Mouse (Mus musculus) myocyte (in vitro differentiated cells): Measurements from ENCODE around the gene Msh2. TPM values are rescaled to one million over a fixed set of nuclear protein-coding genes. Genes with fewer than 3 reads are reported as not detected.

Source experiments
- H3K27me3 ChIP-seq: one replicate; pipeline ENCODE4 v1.6.1; 2011; ENCODE audit not compliant: control insufficient read depth, insufficient read depth, insufficient read length
- H3K36me3 ChIP-seq: one replicate; pipeline ENCODE4 v1.6.1; 2011; ENCODE audit not compliant: control insufficient read depth, insufficient read depth
- H3K4me2 ChIP-seq: one replicate; pipeline ENCODE4 v1.6.1; 2011; ENCODE audit warnings: low read depth, control low read depth
- H3K4me3 ChIP-seq: one replicate; pipeline ENCODE4 v1.5.1; 2011; ENCODE audit warnings: mild to moderate bottlenecking, control low read depth, moderate library complexity
- H3K79me2 ChIP-seq: one replicate; pipeline ENCODE4 v1.6.1; 2011; ENCODE audit not compliant: control insufficient read depth, insufficient read depth
- H3ac ChIP-seq: one replicate; pipeline ENCODE4 v1.6.1; 2011; ENCODE audit not compliant: control insufficient read depth, insufficient read length
- CEBPB ChIP-seq: IDR thresholded peaks from 2 replicates; pipeline ENCODE4 v1.6.1; 2011; ENCODE audit warnings: mild to moderate bottlenecking, moderate library complexity; ENCODE audit not compliant: poor library complexity, insufficient read depth, severe bottlenecking
- E2F4 ChIP-seq: IDR thresholded peaks from one replicate; pipeline ENCODE4 v1.6.1; 2011; ENCODE audit warnings: mild to moderate bottlenecking, control low read depth, moderate library complexity; ENCODE audit not compliant: insufficient read depth
- MAX ChIP-seq: IDR thresholded peaks from one replicate; pipeline ENCODE4 v1.6.1; 2011; ENCODE audit warnings: low read depth, mild to moderate bottlenecking, control low read depth
- MYOD1 ChIP-seq, 3 experiments: IDR thresholded peaks; one replicate each; pipeline ENCODE4 v1.6.1; 2011; ENCODE audit warnings: control low read depth in 2 of 3, low read depth in 2 of 3, mild to moderate bottlenecking in 2 of 3, moderate library complexity in 1 of 3; ENCODE audit not compliant: insufficient read length in 2 of 3, control insufficient read depth in 1 of 3
- MYOG ChIP-seq, 3 experiments: IDR thresholded peaks; one replicate each; pipeline ENCODE4 v1.6.1; 2011; ENCODE audit warnings: control low read depth in 2 of 3, low read depth in 2 of 3, mild to moderate bottlenecking in 2 of 3; ENCODE audit not compliant: insufficient read length in 2 of 3, control insufficient read depth in 1 of 3, insufficient read depth in 1 of 3
- POLR2A ChIP-seq: IDR thresholded peaks from one replicate; pipeline ENCODE4 v1.6.1; 2011; ENCODE audit warnings: low read depth, mild to moderate bottlenecking, control low read depth, moderate library complexity; ENCODE audit not compliant: insufficient read length
- POLR2AphosphoS2 ChIP-seq: IDR thresholded peaks from one replicate; pipeline ENCODE4 v1.6.1; 2011; ENCODE audit warnings: low read depth, control low read depth; ENCODE audit not compliant: insufficient read length
- REST ChIP-seq: IDR thresholded peaks from one replicate; pipeline ENCODE4 v1.6.1; 2011; ENCODE audit warnings: mild to moderate bottlenecking, control low read depth, moderate library complexity; ENCODE audit not compliant: insufficient read depth, insufficient read length
- SRF ChIP-seq: IDR thresholded peaks from one replicate; pipeline ENCODE4 v1.6.1; 2011; ENCODE audit warnings: low read depth; ENCODE audit not compliant: control insufficient read depth, insufficient read length
- TCF12 ChIP-seq: IDR thresholded peaks from one replicate; pipeline ENCODE4 v1.6.1; 2011; ENCODE audit warnings: mild to moderate bottlenecking, control low read depth; ENCODE audit not compliant: poor library complexity, insufficient read depth, severe bottlenecking
- TCF3 ChIP-seq: IDR thresholded peaks from one replicate; pipeline ENCODE4 v1.6.1; 2011; ENCODE audit warnings: low read depth, control low read depth; ENCODE audit not compliant: insufficient read length
- USF1 ChIP-seq: IDR thresholded peaks from one replicate; pipeline ENCODE4 v1.6.1; 2011; ENCODE audit warnings: low read depth, mild to moderate bottlenecking, control low read depth, moderate library complexity
- polyA plus RNA-seq: library from polyadenylated mRNA; unstranded; fragments of >200 nt; fragmentation: generic; extraction: Trizol; gene quantifications from one replicate; pipeline ENCODE4 v1.2.1, GENCODE M21; 2012; ENCODE audit warnings: missing spikeins

Gene Msh2
- polyA plus RNA-seq, 1 experiment = 4.6 TPM

DNA sequence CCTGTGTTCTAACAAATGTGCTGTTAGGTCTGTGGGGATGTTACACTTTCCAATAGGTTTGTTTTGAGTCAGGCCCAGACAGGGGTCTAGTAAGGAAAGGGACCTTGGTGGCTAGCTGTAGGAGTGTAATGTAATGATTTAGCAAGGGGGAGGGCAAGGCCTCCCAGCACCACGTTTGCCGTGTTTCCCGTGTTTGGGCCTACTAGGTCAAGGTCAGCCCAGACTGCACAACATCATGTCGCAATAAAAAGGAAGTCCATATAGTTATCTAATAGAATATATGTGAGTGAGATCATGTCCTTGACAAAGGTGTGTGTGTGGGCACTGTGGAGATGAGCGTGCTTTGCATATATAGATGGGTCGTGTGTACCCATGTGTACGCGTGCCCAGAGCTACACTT, 17.1 kb downstream of the Msh2 start:
- peaks cover 3% of the 10 kb centered on the region for H3K36me3 ChIP-seq
- H3ac ChIP-seq = no peak overlapping the region
- H3K79me2 ChIP-seq = no peaks in the 10 kb centered on the region
- no peak for TF ChIP-seq TCF3
- TF ChIP-seq MYOD1 (IDR thresholded peaks at IDR 0.05; ENCODE audit: control insufficient read depth in 1 of 3, insufficient read length in 2 of 3, low read depth in 2 of 3) = no peak
- no peak for TF ChIP-seq MAX
- TF ChIP-seq CEBPB = no peak
- no peak for TF ChIP-seq POLR2AphosphoS2
- TF ChIP-seq USF1 = no peak
- TF ChIP-seq E2F4 = no peak
- no peak for TF ChIP-seq POLR2A
- TF ChIP-seq MYOG (IDR thresholded peaks at IDR 0.05; ENCODE audit: control insufficient read depth in 1 of 3, insufficient read depth in 1 of 3, insufficient read length in 2 of 3, low read depth in 2 of 3) = no peak
- TF ChIP-seq TCF12 = no peak
- TF ChIP-seq SRF = no peak
- no peak for TF ChIP-seq REST
- no peak overlapping the region for H3K4me3 ChIP-seq
- no peaks in the 10 kb centered on the region for H3K27me3 ChIP-seq
- no peak overlapping the region for H3K4me2 ChIP-seq

DNA sequence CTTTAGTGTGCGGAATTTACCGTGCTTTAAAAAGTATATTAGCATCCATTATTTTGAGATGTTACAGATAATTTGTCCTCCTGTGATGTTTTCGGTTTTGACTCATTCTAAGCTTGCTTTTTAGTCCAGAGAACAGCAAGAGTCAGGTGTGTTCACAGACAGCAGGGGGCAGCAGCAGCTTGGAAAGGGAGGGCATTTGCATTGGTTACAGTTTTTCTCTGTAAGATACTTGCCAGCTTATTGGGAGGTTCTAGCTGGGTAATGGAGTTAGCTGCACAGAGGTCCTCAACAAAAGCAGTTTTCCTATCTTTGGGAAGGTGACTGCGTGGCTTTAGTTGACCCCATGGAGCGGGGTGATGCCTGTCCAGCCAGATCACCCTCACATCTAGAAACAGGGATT, 19.8 kb downstream of the Msh2 start:
- Histone ChIP-seq H3K4me2 (no peak overlapping the region), H3K4me3 (no peak overlapping the region), H3K27me3 (no peaks in the 10 kb centered on the region), H3K79me2 (no peaks in the 10 kb centered on the region), H3K36me3 (peaks cover 3% of the 10 kb centered on the region), H3ac (no peak overlapping the region)
- TF ChIP-seq POLR2AphosphoS2 (no peak), MYOD1 (IDR thresholded peaks at IDR 0.05; ENCODE audit: control insufficient read depth in 1 of 3, insufficient read length in 2 of 3, low read depth in 2 of 3) (no peak), POLR2A (no peak), CEBPB (no peak), REST (no peak), USF1 (no peak), TCF3 (no peak), MYOG (IDR thresholded peaks at IDR 0.05; ENCODE audit: control insufficient read depth in 1 of 3, insufficient read depth in 1 of 3, insufficient read length in 2 of 3, low read depth in 2 of 3) (no peak), E2F4 (no peak), MAX (no peak), SRF (no peak), TCF12 (no peak)

DNA sequence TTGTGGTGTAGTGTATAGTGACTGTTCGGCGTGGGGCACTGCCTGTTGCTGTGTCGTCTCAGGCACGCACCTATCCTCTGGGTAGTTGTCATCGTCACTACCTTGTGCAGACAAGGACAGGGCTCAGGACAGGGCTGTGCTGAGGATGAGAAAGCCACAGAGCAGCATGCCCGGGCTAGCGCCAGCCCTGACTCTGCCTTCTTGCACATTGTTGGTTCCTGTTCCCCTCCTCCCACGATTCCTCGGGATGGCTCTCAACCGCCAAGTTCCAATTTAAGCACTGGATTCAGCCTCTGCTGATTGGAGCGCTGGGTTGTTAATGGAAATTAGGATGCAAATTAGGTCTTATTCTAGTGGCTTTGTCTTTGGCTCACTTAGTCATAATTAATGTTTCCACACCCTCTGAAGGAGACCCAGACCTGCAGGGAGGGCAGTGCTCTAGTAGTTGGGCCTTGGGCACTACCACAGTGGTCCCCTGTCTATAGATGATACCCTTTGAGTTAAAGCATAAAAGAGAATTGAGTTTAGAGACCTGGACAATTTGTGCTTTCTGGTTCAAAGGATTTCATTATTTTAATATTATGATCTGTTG, 23.8 kb downstream of the Msh2 start:
- no peak for TF ChIP-seq SRF
- TF ChIP-seq POLR2AphosphoS2 = no peak
- TF ChIP-seq TCF3 = no peak
- TF ChIP-seq MYOD1 (IDR thresholded peaks at IDR 0.05; ENCODE audit: control insufficient read depth in 1 of 3, insufficient read length in 2 of 3, low read depth in 2 of 3) = no peak
- no peak for TF ChIP-seq POLR2A
- H3K27me3 ChIP-seq = no peaks in the 10 kb centered on the region
- H3K4me3 ChIP-seq = no peak overlapping the region
- no peaks in the 10 kb centered on the region for H3K79me2 ChIP-seq
- H3K4me2 ChIP-seq = no peak overlapping the region
- H3ac ChIP-seq = no peak overlapping the region
- no peaks in the 10 kb centered on the region for H3K36me3 ChIP-seq

DNA sequence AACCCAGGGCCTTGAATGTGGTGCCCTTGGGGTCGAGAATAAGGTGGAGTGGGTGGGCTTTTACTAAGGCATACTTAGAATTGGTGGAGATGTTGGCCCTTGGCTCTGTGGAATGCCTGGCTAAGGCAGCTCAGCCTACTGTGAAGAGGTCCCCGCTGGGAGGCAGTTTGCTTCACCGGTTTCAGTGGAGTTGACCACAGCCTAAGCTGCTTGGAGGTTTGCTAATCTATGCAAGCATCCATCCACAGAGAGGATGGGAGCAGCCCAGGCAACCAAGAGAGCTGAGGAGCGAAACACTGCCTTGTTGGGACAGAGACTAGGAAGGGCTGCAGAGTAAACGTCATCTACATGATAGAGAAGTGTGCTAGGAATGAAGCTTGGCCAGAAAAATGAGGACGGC, 24.7 kb downstream of the Msh2 start:
- no peaks in the 10 kb centered on the region for H3K36me3 ChIP-seq
- H3ac ChIP-seq = no peak overlapping the region
- no peaks in the 10 kb centered on the region for H3K79me2 ChIP-seq
- no peak overlapping the region for H3K4me2 ChIP-seq
- no peak for TF ChIP-seq MYOG (IDR thresholded peaks at IDR 0.05; ENCODE audit: control insufficient read depth in 1 of 3, insufficient read depth in 1 of 3, insufficient read length in 2 of 3, low read depth in 2 of 3)
- TF ChIP-seq MYOD1 (IDR thresholded peaks at IDR 0.05; ENCODE audit: control insufficient read depth in 1 of 3, insufficient read length in 2 of 3, low read depth in 2 of 3) = no peak
- no peak for TF ChIP-seq SRF
- no peak for TF ChIP-seq TCF3
- no peak overlapping the region for H3K4me3 ChIP-seq
- no peaks in the 10 kb centered on the region for H3K27me3 ChIP-seq

DNA sequence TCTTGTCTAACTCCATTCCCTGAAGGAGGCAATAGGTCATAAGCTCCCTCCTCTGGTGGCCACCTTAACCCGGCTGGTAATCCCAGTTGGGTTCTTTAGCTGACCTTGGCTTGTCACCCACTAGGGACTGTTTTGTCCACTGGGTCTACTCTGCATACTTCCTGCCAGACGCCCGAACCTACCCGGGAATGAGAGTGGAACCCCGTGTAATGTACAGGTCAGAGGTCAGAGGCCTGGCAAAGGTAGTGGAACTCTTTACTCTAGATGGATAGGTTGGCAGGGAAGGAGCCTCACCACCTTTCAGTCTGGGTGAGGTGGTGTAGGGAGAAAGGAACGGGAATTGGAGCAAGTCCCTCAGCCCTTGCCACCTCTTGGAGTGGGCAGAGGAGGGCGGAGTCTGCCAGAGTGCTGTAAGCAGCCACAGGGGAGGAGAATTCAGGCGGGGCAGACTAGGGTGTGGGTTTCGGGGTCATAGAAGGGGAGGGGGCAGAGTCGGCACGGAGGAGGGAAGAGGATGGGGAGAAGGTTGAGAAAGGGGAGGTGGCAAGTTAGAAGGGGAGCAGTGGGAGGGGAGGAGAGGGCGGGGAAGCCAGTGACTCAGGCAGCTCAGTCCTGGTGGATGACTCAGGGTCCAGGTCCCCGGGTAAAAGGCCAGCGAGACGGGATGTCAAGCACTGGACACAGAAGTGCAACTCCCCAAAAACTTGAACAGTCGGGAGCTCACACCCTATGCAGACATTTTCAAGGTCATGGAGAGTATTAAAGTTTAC, 27.1 kb downstream of the Msh2 start:
- Histone ChIP-seq H3K36me3 (no peaks in the 10 kb centered on the region), H3K27me3 (no peaks in the 10 kb centered on the region), H3K79me2 (no peaks in the 10 kb centered on the region), H3K4me2 (peak overlapping the region; percentile 59), H3K4me3 (no peak overlapping the region), H3ac (no peak overlapping the region)
- no peak for TF ChIP-seq POLR2A
- no peak for TF ChIP-seq TCF12
- no peak for TF ChIP-seq E2F4
- TF ChIP-seq POLR2AphosphoS2 = no peak
- no peak for TF ChIP-seq USF1
- TF ChIP-seq MYOD1 (IDR thresholded peaks at IDR 0.05; ENCODE audit: control insufficient read depth in 1 of 3, insufficient read length in 2 of 3, low read depth in 2 of 3) = no peak
- no peak for TF ChIP-seq SRF
- no peak for TF ChIP-seq MYOG (IDR thresholded peaks at IDR 0.05; ENCODE audit: control insufficient read depth in 1 of 3, insufficient read depth in 1 of 3, insufficient read length in 2 of 3, low read depth in 2 of 3)
- TF ChIP-seq TCF3 = no peak
- no peak for TF ChIP-seq MAX
- no peak for TF ChIP-seq CEBPB
- TF ChIP-seq REST = no peak
